Mouse (Mus musculus) erythroblast, adult 5-6 weeks (primary cell): ENCODE data around the gene Arhgef10l. TPM values are rescaled to one million over a fixed set of nuclear protein-coding genes. Genes with fewer than 3 reads are reported as not detected.

Source experiments
- ATAC-seq: replicated peaks from 2 replicates; pipeline ENCODE4 v1.8.0; 2016; ENCODE audit warnings: moderate number of reproducible peaks, mild to moderate bottlenecking, moderate TSS enrichment, inconsistent platforms; ENCODE audit not compliant: poor library complexity, low FRiP score, severe bottlenecking
- total RNA-seq, 2 experiments: library from RNA; stranded (forward) in 1 of 2; stranded (reverse) in 1 of 2; fragments of 150-400 nt in 1 of 2; fragments of 200-764, 138-1000 nt in 1 of 2; gene quantifications; 2 replicates each; pipeline versions ENCODE4 v1.2.3 to v1.2.4; 2015 to 2017; ENCODE audit warnings: low replicate concordance in 2 of 2

The Arhgef10l gene
- total RNA-seq, 2 experiments from 2014 or later: 2.6 to 7.3 TPM

GRCm38 (mm10) chr4:140551766-140552165, 114.0 kb downstream of the Arhgef10l start:
- no peak for ATAC-seq

- ATAC-seq: no peak
Measured at GRCm38 (mm10) chr4:140550670-140551069, 115.1 kb downstream of the Arhgef10l start.

- ATAC-seq: no peak
Measured at GRCm38 (mm10) chr4:140549975-140550374, 115.8 kb downstream of the Arhgef10l start.

- ATAC-seq: no peak
Measured at GRCm38 (mm10) chr4:140547488-140547887, 118.3 kb downstream of the Arhgef10l start.

GRCm38 (mm10) chr4:140539125-140539524, 126.7 kb downstream of the Arhgef10l start:
- ATAC-seq: 0 out of 2 replicates have a peak, but pooled peaks have one; percentile 56

GRCm38 (mm10) chr4:140537561-140538021, 128.2 kb downstream of the Arhgef10l start:
- no peak for ATAC-seq

- ATAC-seq: no peak
Measured at GRCm38 (mm10) chr4:140535323-140535722, 130.5 kb downstream of the Arhgef10l start.

GRCm38 (mm10) chr4:140532270-140532669, 133.5 kb downstream of the Arhgef10l start:
- no peak for ATAC-seq

- ATAC-seq: no peak
Measured at GRCm38 (mm10) chr4:140531024-140531423, 134.8 kb downstream of the Arhgef10l start.

- no peak for ATAC-seq
Measured at GRCm38 (mm10) chr4:140529735-140530134, 136.1 kb downstream of the Arhgef10l start.

GRCm38 (mm10) chr4:140528443-140528842, 137.4 kb downstream of the Arhgef10l start:
- no peak for ATAC-seq

GRCm38 (mm10) chr4:140525674-140526177, 140.1 kb downstream of the Arhgef10l start:
- ATAC-seq: no peak

GRCm38 (mm10) chr4:140524927-140525326, 140.9 kb downstream of the Arhgef10l start:
- ATAC-seq: no peak

- no peak for ATAC-seq
Measured at GRCm38 (mm10) chr4:140522873-140523272, 142.9 kb downstream of the Arhgef10l start.

GRCm38 (mm10) chr4:140520719-140521118, 145.1 kb downstream of the Arhgef10l start:
- ATAC-seq: no peak

GRCm38 (mm10) chr4:140513797-140514196, 152.0 kb downstream of the Arhgef10l start:
- no peak for ATAC-seq

GRCm38 (mm10) chr4:140509856-140510255, 156.0 kb downstream of the Arhgef10l start:
- ATAC-seq: no peak

GRCm38 (mm10) chr4:140507172-140507714, 158.6 kb downstream of the Arhgef10l start:
- ATAC-seq: no peak

GRCm38 (mm10) chr4:140505608-140506002, 160.2 kb downstream of the Arhgef10l start:
- ATAC-seq: no peak

GRCm38 (mm10) chr4:140504921-140505607, 160.7 kb downstream of the Arhgef10l start:
- no peak for ATAC-seq
